Mouse (Mus musculus) liver, embryonic 16.5 days (tissue): ENCODE results near the gene Ogdh. TPM values are rescaled to one million over a fixed set of nuclear protein-coding genes. Genes with fewer than 3 reads are reported as not detected.

ENCODE experiments used
- ATAC-seq: fragments of 200-750 bp; cut with Nextera tagmentation; 2 replicates; pipeline ENCODE4 v1.8.0; 2017; ENCODE audit warnings: low read depth, mild to moderate bottlenecking, moderate number of reproducible peaks, moderate library complexity
- H3K27ac ChIP-seq: fragments of 300-500 bp; sonication (generic); 2 replicates; pipeline ENCODE4 v1.5.1; 2014; ENCODE audit warnings: mild to moderate bottlenecking, low read length
- H3K27me3 ChIP-seq: fragments of 300-500 bp; sonication (generic); 2 replicates; pipeline ENCODE4 v1.6.1; 2014; ENCODE audit warnings: low read depth, low read length, mixed read lengths; ENCODE audit not compliant: control insufficient read depth, insufficient read depth
- H3K36me3 ChIP-seq: fragments of 300-500 bp; sonication (generic); 2 replicates; pipeline ENCODE4 v1.6.1; 2014; ENCODE audit warnings: mild to moderate bottlenecking; ENCODE audit not compliant: control insufficient read depth, insufficient read depth
- H3K4me1 ChIP-seq: fragments of 300-500 bp; sonication (generic); 2 replicates; pipeline ENCODE4 v1.6.1; 2014; ENCODE audit warnings: low read depth, low read length, mixed read lengths; ENCODE audit not compliant: control insufficient read depth
- H3K4me2 ChIP-seq: fragments of 300-500 bp; sonication (generic); 2 replicates; pipeline ENCODE4 v1.6.1; 2014; ENCODE audit warnings: low read depth, low read length, mixed read lengths
- H3K4me3 ChIP-seq: fragments of 300-500 bp; sonication (generic); 2 replicates; pipeline ENCODE4 v1.5.1; 2014; ENCODE audit warnings: low read depth, mild to moderate bottlenecking, low read length
- H3K9ac ChIP-seq: fragments of 300-500 bp; sonication (generic); 2 replicates; pipeline ENCODE4 v1.6.1; 2014; ENCODE audit warnings: low read depth, low read length
- H3K9me3 ChIP-seq: fragments of 300-500 bp; sonication (generic); replicated peaks from 2 replicates; pipeline ENCODE4 v1.6.1; 2016; ENCODE audit warnings: low read length; ENCODE audit not compliant: control insufficient read depth
- WGBS: fragments of 180-500 bp; shearing (Covaris S2); extraction: QIAGEN DNeasy Blood & Tissue Kit; methylation state at CpG from one replicate; pipeline ENCODE4 v1.1.7; 2014; ENCODE audit not compliant: insufficient replicate concordance; 5-methylcytosine and 5-hydroxymethylcytosine counted together
- polyA plus RNA-seq: library from polyadenylated mRNA; unstranded; fragments of >200 nt; fragmentation: Nextera tagmentation; extraction: Ambion mirVana; gene quantifications from 2 replicates; pipeline ENCODE4 v1.2.1, GENCODE M21; 2015

Gene Ogdh
- polyA plus RNA-seq, 1 experiment from 2014 or later: 93.8 TPM

DNA sequence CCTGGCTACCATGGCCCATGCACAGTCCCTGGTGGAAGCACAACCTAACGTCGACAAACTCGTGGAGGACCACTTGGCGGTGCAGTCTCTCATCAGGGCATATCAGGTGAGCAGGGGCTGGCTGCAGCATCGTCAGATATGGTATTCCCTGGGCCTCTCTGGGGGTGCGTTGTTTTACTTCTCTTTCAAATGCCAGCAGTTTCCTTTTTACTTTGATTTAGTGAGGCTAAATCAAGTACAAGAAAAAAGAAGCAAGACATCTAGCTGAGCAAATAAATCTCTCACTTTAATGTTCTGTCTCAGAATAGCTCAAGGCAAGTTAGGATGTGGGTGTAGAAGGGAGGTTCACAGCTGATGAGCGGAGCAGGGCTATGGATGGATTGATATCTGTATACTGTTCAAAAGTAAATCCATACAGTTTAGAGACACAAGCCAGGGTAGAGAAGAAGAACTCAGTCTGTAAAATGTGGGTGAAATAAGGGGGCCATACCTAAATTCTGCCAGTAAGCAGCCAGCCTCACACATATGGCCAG lies 22.5 kb downstream of the Ogdh start:
- H3K9ac ChIP-seq: no peak overlapping the region
- no peaks in the 10 kb centered on the region for H3K4me1 ChIP-seq
- ATAC-seq: no peak
- H3K9me3 ChIP-seq: no peaks in the 10 kb centered on the region
- H3K27me3 ChIP-seq: no peaks in the 10 kb centered on the region
- H3K36me3 ChIP-seq: peaks cover 42% of the 10 kb centered on the region
- H3K27ac ChIP-seq: no peak overlapping the region
- H3K4me3 ChIP-seq: no peak overlapping the region
- H3K4me2 ChIP-seq: no peak overlapping the region
- WGBS: 80% methylated on average over 7 of the region's 7 CpGs

DNA sequence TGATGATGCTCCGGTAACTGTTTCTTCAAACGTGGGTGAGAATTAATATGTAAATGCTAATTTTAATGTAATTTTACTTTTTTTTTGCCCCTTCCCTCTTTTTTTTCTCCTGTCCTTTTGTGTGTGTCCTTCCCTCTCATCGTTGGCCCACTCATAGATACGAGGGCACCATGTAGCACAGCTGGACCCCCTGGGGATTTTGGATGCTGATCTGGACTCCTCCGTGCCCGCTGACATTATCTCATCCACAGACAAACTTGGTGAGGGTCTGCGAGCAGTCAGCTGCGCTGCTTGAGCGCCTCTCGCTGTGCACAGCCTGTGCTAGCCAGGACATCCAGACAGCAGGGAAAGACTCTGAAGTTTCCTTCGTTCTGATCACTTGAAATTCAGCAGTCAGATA lies 25.4 kb downstream of the Ogdh start:
- no peaks in the 10 kb centered on the region for H3K9me3 ChIP-seq
- no peak overlapping the region for H3K4me2 ChIP-seq
- H3K4me1 ChIP-seq: no peaks in the 10 kb centered on the region
- no peak overlapping the region for H3K27ac ChIP-seq
- 90% methylated on average over 11 of the region's 11 CpGs for WGBS
- H3K36me3 ChIP-seq: peaks cover 47% of the 10 kb centered on the region
- no peak overlapping the region for H3K9ac ChIP-seq
- H3K4me3 ChIP-seq: no peak overlapping the region
- no peak for ATAC-seq
- no peaks in the 10 kb centered on the region for H3K27me3 ChIP-seq

DNA sequence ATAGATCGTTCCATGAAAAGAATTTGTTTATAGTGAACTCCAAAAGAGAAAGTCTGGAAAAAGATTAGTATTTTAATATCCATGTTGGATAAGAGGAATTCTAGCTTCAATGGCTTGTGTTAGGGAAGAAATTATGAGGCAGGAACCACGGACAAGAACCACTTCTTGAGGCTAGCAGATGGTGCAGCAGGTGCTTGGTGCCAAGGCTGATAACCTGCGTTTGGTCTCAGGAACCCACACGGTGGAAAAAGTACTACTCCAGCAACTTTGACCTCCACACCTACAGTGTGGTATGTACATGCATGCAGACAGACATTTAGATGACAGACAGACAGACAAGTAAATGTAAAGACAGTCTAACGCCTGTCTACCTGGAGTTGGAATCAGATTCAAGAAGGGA lies 27.1 kb downstream of the Ogdh start:
- H3K27me3 ChIP-seq: no peaks in the 10 kb centered on the region
- peaks cover 47% of the 10 kb centered on the region for H3K36me3 ChIP-seq
- no peak overlapping the region for H3K4me3 ChIP-seq
- no peaks in the 10 kb centered on the region for H3K4me1 ChIP-seq
- no peak overlapping the region for H3K9ac ChIP-seq
- ATAC-seq: no peak
- no peak overlapping the region for H3K27ac ChIP-seq
- no peaks in the 10 kb centered on the region for H3K9me3 ChIP-seq
- 81% methylated on average over 5 of the region's 5 CpGs for WGBS
- H3K4me2 ChIP-seq: no peak overlapping the region

GRCm38 (mm10) chr11:6319374-6319773 lies 27.9 kb downstream of the Ogdh start:
- WGBS: 57% methylated on average over 2 of the region's 2 CpGs
- H3K4me2 ChIP-seq: no peak overlapping the region
- H3K27me3 ChIP-seq: no peaks in the 10 kb centered on the region
- H3K9me3 ChIP-seq: no peaks in the 10 kb centered on the region
- no peaks in the 10 kb centered on the region for H3K4me1 ChIP-seq
- no peak for ATAC-seq
- peaks cover 39% of the 10 kb centered on the region for H3K36me3 ChIP-seq
- H3K4me3 ChIP-seq: no peak overlapping the region
- H3K27ac ChIP-seq: no peak overlapping the region
- no peak overlapping the region for H3K9ac ChIP-seq

- H3K4me1 ChIP-seq: no peaks in the 10 kb centered on the region
- no peaks in the 10 kb centered on the region for H3K9me3 ChIP-seq
- 83% methylated on average over 2 of the region's 2 CpGs for WGBS
- peaks cover 22% of the 10 kb centered on the region for H3K36me3 ChIP-seq
- no peak overlapping the region for H3K4me3 ChIP-seq
- H3K27ac ChIP-seq: no peak overlapping the region
- no peaks in the 10 kb centered on the region for H3K27me3 ChIP-seq
- no peak overlapping the region for H3K9ac ChIP-seq
- no peak for ATAC-seq
- H3K4me2 ChIP-seq: no peak overlapping the region
Observed at GRCm38 (mm10) chr11:6322086-6322485, 30.7 kb downstream of the Ogdh start.

DNA sequence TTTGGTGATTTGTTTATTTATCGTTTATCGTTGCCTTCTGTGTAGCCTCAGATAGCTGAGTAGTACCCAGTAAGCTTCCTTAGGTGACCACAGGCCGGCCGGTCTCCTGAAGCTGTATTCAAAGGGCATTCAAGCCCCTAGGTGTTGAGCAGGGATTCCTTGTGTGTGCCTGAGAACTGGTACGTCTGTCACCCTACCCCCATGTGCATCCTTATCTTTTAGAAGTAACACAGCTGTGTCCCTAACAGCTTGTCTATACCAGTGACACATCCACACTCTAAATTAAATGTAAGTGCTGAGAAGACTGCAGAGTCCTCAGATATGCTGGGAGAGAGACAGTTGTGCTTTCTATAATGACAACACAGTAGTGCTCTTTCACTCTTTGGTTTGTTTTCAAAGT lies 31.9 kb downstream of the Ogdh start:
- H3K4me2 ChIP-seq: no peak overlapping the region
- no peaks in the 10 kb centered on the region for H3K27me3 ChIP-seq
- no peak overlapping the region for H3K27ac ChIP-seq
- no peak overlapping the region for H3K9ac ChIP-seq
- 76% methylated on average over 5 of the region's 5 CpGs for WGBS
- H3K4me3 ChIP-seq: no peak overlapping the region
- no peak for ATAC-seq
- no peaks in the 10 kb centered on the region for H3K9me3 ChIP-seq
- no peaks in the 10 kb centered on the region for H3K4me1 ChIP-seq
- H3K36me3 ChIP-seq: peaks cover 12% of the 10 kb centered on the region

DNA sequence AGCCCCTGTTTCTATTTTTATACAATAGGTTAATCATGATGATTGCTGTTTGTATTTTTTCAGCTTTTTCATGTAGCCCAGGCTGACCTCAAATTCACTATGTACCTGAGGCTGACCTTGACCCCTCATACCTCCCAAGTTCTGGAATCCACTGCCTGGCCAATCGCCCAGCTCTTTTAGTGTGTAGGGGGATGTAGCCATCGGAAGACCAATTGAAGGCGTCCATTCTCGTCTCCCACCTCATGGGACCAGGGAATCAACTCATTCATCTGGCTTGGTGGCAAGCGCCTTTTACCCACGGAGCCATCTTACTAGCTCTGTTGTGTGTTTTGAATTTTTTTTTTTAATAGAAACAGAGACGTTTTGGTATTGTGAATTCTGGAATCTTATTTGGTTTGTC lies 39.8 kb downstream of the Ogdh start:
- no peak overlapping the region for H3K27ac ChIP-seq
- no peaks in the 10 kb centered on the region for H3K9me3 ChIP-seq
- no peaks in the 10 kb centered on the region; the same call in 1 of the 2 replicates for H3K4me1 ChIP-seq
- peaks cover 21% of the 10 kb centered on the region for H3K36me3 ChIP-seq
- no peak overlapping the region for H3K9ac ChIP-seq
- H3K27me3 ChIP-seq: no peaks in the 10 kb centered on the region
- ATAC-seq: no peak
- WGBS: 82% methylated on average over 7 of the region's 7 CpGs
- no peak overlapping the region for H3K4me3 ChIP-seq
- H3K4me2 ChIP-seq: no peak overlapping the region

GRCm38 (mm10) chr11:6332606-6333005 lies 41.2 kb downstream of the Ogdh start:
- Histone ChIP-seq H3K4me3 (no peak overlapping the region), H3K9ac (no peak overlapping the region), H3K27ac (no peak overlapping the region), H3K27me3 (no peaks in the 10 kb centered on the region), H3K9me3 (no peaks in the 10 kb centered on the region), H3K36me3 (peaks cover 26% of the 10 kb centered on the region), H3K4me2 (no peak overlapping the region), H3K4me1 (no peaks in the 10 kb centered on the region; the same call in 1 of the 2 replicates)
- ATAC-seq: no peak
- WGBS: 32% methylated on average over 3 of the region's 3 CpGs

DNA sequence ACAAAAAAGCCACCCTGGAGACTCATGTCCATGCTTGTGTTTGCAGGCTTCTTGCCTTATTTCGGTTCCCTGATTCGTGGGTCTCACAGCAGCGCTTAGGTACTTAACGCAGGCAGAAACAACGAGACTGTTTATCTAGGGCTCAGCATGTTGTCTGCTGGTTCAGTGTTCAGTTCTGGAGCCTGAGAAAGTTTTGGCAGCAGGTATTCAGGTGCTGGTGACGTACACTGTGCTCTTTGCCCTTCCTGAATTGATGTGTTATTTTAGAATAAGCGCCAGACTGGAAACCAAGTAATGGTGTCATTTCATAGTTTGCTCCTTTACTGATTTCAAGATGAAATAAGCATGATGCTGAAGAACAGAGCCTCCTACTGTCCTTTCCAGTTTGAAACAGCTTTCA lies 42.0 kb downstream of the Ogdh start:
- no peak for ATAC-seq
- Histone ChIP-seq H3K27ac (no peak overlapping the region), H3K4me1 (no peaks in the 10 kb centered on the region; the same call in 1 of the 2 replicates), H3K9me3 (no peaks in the 10 kb centered on the region), H3K4me2 (no peak overlapping the region), H3K9ac (no peak overlapping the region), H3K4me3 (no peak overlapping the region), H3K36me3 (peaks cover 30% of the 10 kb centered on the region), H3K27me3 (no peaks in the 10 kb centered on the region)
- WGBS: 76% methylated on average over 7 of the region's 7 CpGs
